17 mouse cellular contexts compared by ENCODE assay signal in the genomic region with DNA sequence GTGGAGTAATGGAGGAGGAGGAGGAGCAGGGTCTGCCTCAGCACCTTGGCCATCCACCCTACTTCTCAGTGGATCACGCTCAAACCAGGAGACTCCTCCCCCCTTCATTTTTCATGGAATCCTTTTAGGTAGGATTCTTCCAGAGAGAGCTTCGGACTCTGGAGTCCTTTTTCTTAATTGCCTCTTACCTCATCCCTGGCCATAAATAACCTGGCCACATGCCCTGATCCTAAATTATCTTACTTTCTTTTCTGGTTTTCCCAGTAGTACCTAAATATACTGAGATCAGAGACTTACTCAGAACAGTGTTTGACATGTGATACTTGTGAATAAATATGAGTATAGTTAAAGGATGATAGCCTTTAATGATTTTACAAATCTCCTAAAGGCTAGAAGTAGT.
DNase-seq lines count a peak whose midpoint lies in the region.
"Had no signal": no experiment of that assay in that cellular context is flagged by ENCODE, and none has a peak within 500 bp of the region (broad histone marks: within the 10 kb centered on the region; RNA-seq: fewer than 3 reads in every experiment).

No protein-coding gene starts in this region.

- peak; percentile 7 for DNase-seq in cerebellum, adult 11 months
- DNase-seq in cerebellum, postnatal 36 days: no peak
- peak; percentile 44 for DNase-seq in cerebellum, adult 9-10 months
- DNase-seq in cerebellum, postnatal 4 days (ENCODE audit: low spot score in 2 of 2): no peak
- peak; percentile 24 for DNase-seq in NIH3T3 (ENCODE audit: low read depth)
- no peak for DNase-seq in right cerebral cortex, adult 2 months (ENCODE audit: low spot score in 2 of 2)
- DNase-seq: adrenal gland, postnatal 10 days; adrenal gland, postnatal 36 days; embryo, embryonic 11 days; forebrain, postnatal 0 days; gastrocnemius, postnatal 10 days; gastrocnemius, postnatal 36 days; heart, adult 2 months; heart, postnatal 14 days; heart, postnatal 4 days; kidney, adult 18-20 months; kidney, adult 9 months had no signal

Comparison
In these comparisons a context has a peak if more than half of its experiments do, and no peak if none do; other contexts are left out.
1. DNase-seq: peak in cerebellum, adult 11 months (single experiment), cerebellum, adult 9-10 months (single experiment) and NIH3T3 (single experiment); none in cerebellum, postnatal 36 days (0 of 2), cerebellum, postnatal 4 days (0 of 2) and right cerebral cortex, adult 2 months (0 of 2).